In genomic region chr5:33651921-33652782, GRCm38 (mm10) we compare ENCODE assay signal across 7 mouse cellular contexts. TPM values are rescaled to one million over a fixed set of nuclear protein-coding genes. Genes with fewer than 3 reads are reported as not detected.
DNase-seq lines count a peak whose midpoint lies in the region; ATAC-seq lines count a peak whose summit lies in the region.

TSS of gene Slbp (minus strand) at chr5:33652574.

- H3K4me2 ChIP-seq in embryonic facial prominence, embryonic 11.5 days (ENCODE audit: low read depth, low read length) = peak within 1 kb of the TSS; percentile 69
- peak within 1 kb of the TSS; percentile 79 for H3K4me2 ChIP-seq in limb, embryonic 11.5 days (ENCODE audit: low read depth, severe bottlenecking)
- peak within 1 kb of the TSS; percentile 63 for H3K4me2 ChIP-seq in midbrain, embryonic 14.5 days (ENCODE audit: low read length)

- WGBS in embryonic facial prominence, embryonic 11.5 days = under 1% methylated on average over 82 of the region's 82 CpGs
- under 1% methylated on average over 82 of the region's 82 CpGs for WGBS in limb, embryonic 11.5 days
- under 1% methylated on average over 82 of the region's 82 CpGs for whole genome bisulfite sequencing in midbrain, embryonic 14.5 days

- H3K9me3 ChIP-seq in embryonic facial prominence, embryonic 11.5 days (replicated peaks; ENCODE audit: control insufficient read depth, low read length) = no peaks in the 10 kb centered on the region
- H3K9me3 ChIP-seq in limb, embryonic 11.5 days (ENCODE audit: control insufficient read depth, low read length) = no peaks in the 10 kb centered on the region
- no peaks in the 10 kb centered on the region for H3K9me3 ChIP-seq in midbrain, embryonic 14.5 days (ENCODE audit: control insufficient read depth, low read length)

- no peaks in the 10 kb centered on the region for H3K27me3 ChIP-seq in embryonic facial prominence, embryonic 11.5 days (ENCODE audit: control insufficient read depth, insufficient read depth, low read length)
- no peaks in the 10 kb centered on the region for H3K27me3 ChIP-seq in limb, embryonic 11.5 days (ENCODE audit: control insufficient read depth, insufficient read depth, low read length)
- no peaks in the 10 kb centered on the region for H3K27me3 ChIP-seq in midbrain, embryonic 14.5 days (ENCODE audit: control insufficient read depth, insufficient read depth, low read length)

- peaks cover 4% of the 10 kb centered on the region; the same call in 1 of the 2 replicates for H3K4me1 ChIP-seq in embryonic facial prominence, embryonic 11.5 days (ENCODE audit: control insufficient read depth, insufficient read depth, low read length)
- H3K4me1 ChIP-seq in limb, embryonic 11.5 days (ENCODE audit: control insufficient read depth, insufficient read depth, low read length) = peaks cover 14% of the 10 kb centered on the region
- H3K4me1 ChIP-seq in midbrain, embryonic 14.5 days (ENCODE audit: control insufficient read depth, insufficient read depth, low read length) = peaks cover 22% of the 10 kb centered on the region

- peak within 1 kb of the TSS; percentile 91 for H3K27ac ChIP-seq in embryonic facial prominence, embryonic 11.5 days (replicated peaks; ENCODE audit: low read depth, low read length)
- H3K27ac ChIP-seq in limb, embryonic 11.5 days (replicated peaks; ENCODE audit: low read depth, low read length) = peak within 1 kb of the TSS; percentile 93
- peak within 1 kb of the TSS; percentile 98 for H3K27ac ChIP-seq in midbrain, embryonic 14.5 days (replicated peaks; ENCODE audit: low read depth, low read length)

- peak within 1 kb of the TSS; percentile 80 for H3K4me3 ChIP-seq in embryonic facial prominence, embryonic 11.5 days (ENCODE audit: low read depth, low read length)
- H3K4me3 ChIP-seq in limb, embryonic 11.5 days (ENCODE audit: low read depth, low read length) = peak within 1 kb of the TSS; percentile 81
- H3K4me3 ChIP-seq in midbrain, embryonic 14.5 days (replicated peaks; ENCODE audit: low read depth, low read length) = peak within 1 kb of the TSS; percentile 61

- H3K9ac ChIP-seq in embryonic facial prominence, embryonic 11.5 days (replicated peaks; ENCODE audit: low read length) = peak within 1 kb of the TSS; percentile 83
- H3K9ac ChIP-seq in limb, embryonic 11.5 days (ENCODE audit: low read length) = peak within 1 kb of the TSS; percentile 80
- H3K9ac ChIP-seq in midbrain, embryonic 14.5 days (replicated peaks; ENCODE audit: low read length) = peak within 1 kb of the TSS; percentile 62

- peaks cover 2% of the 10 kb centered on the region for H3K36me3 ChIP-seq in embryonic facial prominence, embryonic 11.5 days (replicated peaks; ENCODE audit: control insufficient read depth, insufficient read depth, low read depth, low read length)
- peaks cover 19% of the 10 kb centered on the region for H3K36me3 ChIP-seq in limb, embryonic 11.5 days (ENCODE audit: control insufficient read depth, insufficient read depth, low read length)
- H3K36me3 ChIP-seq in midbrain, embryonic 14.5 days (ENCODE audit: control insufficient read depth, insufficient read depth, low read length) = peaks cover 33% of the 10 kb centered on the region

- peak; percentile 95 for ATAC-seq in embryonic facial prominence, embryonic 11.5 days (replicated peaks; ENCODE audit: insufficient number of reproducible peaks, low FRiP score, low TSS enrichment, low read depth)
- peak; percentile 96 for ATAC-seq in limb, embryonic 11.5 days (ENCODE audit: insufficient number of reproducible peaks, low FRiP score, low TSS enrichment, low read depth)
- peak; percentile 97 for ATAC-seq in midbrain, embryonic 14.5 days (ENCODE audit: low FRiP score, low TSS enrichment)

- peak; percentile 98 for DNase-seq in adrenal gland, postnatal 14 days
- DNase-seq in embryonic facial prominence, embryonic 11.5 days (ENCODE audit: low spot score) = peak; percentile 97
- peak; percentile 100 for DNase-seq in heart, adult 11 months
- peak; percentile 98 for DNase-seq in kidney, adult 18-20 months
- DNase-seq in limb, embryonic 11.5 days (ENCODE audit: low spot score) = peak; percentile 96
- DNase-seq in midbrain, embryonic 14.5 days = peak; percentile 97
- DNase-seq in spleen, adult 18-20 months = peak; percentile 93 to 94

RNA-seq across cellular contexts. Expression of gene Slbp, which starts in this region (rescaled TPM):
- total RNA-seq in adrenal gland, postnatal 14 days (2021) = 53.5 and 61.1 TPM in 2 replicates
- polyA plus RNA-seq in embryonic facial prominence, embryonic 11.5 days (2014; fragmentation: Nextera tagmentation; extraction: Ambion mirVana) = 323 and 360 TPM in 2 replicates
- polyA plus RNA-seq in limb, embryonic 11.5 days (2014; fragmentation: Nextera tagmentation; extraction: Ambion mirVana) = 336 and 338 TPM in 2 replicates
- 112 and 134 TPM in 2 replicates for polyA plus RNA-seq in midbrain, embryonic 14.5 days (2014; fragmentation: Nextera tagmentation; extraction: Ambion mirVana)

Comparison
In these comparisons a context has a peak if more than half of its experiments do, and no peak if none do; other contexts are left out.
1. Peak in every context shown above with its lines: DNase-seq, ATAC-seq, H3K4me3 ChIP-seq and H3K27ac ChIP-seq.